Mouse (Mus musculus) heart, adult 11 months (tissue): ENCODE results near the gene Prr5.
A peak's percentile ranks its signal among the peaks of the same experiment; 100 is the strongest.

Source experiments
- DNase-seq: peaks from one replicate; pipeline ENCODE4 v3.0.0; 2022

Gene Prr5

GRCm38 (mm10) chr15:84658655-84659054 lies 10.8 kb upstream of the Prr5 start:
- DNase-seq = no peak

- no peak for DNase-seq
Observed at GRCm38 (mm10) chr15:84659856-84660255, 9.6 kb upstream of the Prr5 start.

- DNase-seq = no peak
Observed at GRCm38 (mm10) chr15:84661274-84661673, 8.1 kb upstream of the Prr5 start.

DNA sequence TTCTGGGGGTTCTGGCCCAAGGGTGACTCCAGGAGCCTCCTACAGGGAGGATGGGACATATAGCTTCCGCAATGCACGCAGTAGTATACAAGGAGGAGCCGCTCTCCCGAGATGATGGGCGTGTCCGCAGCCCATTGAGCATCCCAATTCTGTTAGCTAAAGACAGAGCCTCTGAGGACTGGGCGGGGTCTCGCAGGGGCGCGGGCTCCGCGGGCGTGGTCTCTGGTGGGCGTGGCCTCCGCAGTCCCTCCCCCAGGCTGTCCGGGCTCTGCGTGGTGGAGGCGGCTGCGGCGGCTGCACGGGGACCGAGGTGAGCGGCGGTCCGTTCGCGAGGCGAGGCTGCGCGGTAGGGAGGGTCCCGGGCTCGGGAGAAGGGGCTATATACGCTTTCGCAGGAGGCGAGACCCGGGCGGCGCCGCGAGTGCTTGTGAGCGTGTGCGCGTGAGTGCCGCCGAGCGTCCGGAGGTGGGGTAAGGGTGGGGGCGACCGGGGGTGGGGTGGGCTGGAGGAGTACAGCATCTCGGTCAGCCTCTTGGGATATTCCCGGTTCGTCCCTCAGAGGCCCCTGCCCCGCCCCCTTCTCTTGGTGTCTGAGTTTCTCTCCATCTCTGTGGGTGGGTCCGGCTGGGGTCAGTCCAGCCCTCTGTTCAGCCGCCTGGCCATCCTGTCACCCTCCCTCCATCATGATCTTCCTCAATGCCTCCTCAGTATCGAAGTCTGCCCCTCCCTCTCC lies 6.3 kb upstream of the Prr5 start:
- peak; percentile 97 for DNase-seq

DNA sequence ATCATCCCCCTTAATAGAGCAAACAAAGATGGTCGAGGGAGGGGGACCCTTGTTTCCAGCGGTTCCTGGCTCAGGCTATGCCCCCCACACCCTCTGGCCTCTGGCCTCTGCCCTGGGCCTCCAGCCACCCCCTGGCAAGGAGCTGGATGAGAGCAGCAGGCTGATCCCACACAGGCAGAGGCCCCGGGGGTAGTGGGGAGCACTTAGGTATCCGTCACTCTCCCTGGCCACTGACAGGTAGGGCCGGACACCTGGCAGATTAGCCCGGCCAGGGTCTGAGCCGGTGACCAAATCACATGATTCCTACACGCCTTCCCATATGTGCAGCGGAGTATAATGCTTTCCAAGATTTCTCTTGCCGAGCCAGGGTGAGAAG lies 5.7 kb upstream of the Prr5 start:
- peak; percentile 93 for DNase-seq

DNA sequence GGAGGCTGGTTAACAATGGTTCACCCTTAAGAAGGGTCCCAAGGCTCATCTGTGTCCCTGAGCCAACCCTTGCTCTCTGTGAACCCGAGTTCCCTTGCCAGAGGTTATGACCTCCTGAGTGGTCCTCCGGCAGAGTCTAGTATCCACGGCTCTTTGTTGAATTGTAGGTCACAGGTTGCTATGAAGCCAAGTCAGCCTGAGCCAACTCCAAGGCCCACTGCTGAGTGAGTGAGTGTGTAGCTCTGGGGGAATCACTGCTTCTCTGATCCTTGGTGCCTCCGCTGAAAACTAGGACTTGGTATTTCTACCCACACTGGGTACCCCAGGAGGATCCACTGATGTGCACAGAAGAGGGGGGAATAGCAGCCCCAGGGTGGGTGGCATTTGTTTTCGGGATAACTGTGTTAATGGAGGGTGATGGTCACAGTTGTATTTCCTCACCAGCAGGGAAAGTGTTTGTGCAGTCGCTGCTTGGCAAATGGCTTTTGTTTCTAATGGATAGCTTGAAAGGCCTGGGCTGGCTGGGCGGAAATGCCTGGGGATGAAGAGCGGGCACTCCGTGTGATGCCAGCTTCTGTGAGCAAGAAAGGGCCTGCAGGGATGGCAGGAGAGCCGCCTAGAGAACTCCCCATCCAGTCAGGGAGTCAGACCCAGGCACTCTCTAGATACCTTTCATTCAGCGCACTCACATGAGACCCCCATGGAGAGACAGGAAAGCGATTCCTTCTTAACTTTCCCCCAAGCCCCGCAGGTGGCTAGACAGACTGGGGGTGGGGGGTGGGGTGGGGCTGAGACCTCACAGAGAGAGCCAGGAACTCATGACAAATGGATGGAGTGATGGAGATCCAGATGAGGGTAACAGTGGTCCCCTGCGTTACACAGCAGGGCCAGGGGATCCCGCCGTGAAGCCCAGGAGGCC lies 4.6 kb upstream of the Prr5 start:
- DNase-seq = no peak

GRCm38 (mm10) chr15:84665662-84666061 lies 3.8 kb upstream of the Prr5 start:
- DNase-seq = no peak

- no peak for DNase-seq
Observed at GRCm38 (mm10) chr15:84666065-84666464, 3.4 kb upstream of the Prr5 start.

DNA sequence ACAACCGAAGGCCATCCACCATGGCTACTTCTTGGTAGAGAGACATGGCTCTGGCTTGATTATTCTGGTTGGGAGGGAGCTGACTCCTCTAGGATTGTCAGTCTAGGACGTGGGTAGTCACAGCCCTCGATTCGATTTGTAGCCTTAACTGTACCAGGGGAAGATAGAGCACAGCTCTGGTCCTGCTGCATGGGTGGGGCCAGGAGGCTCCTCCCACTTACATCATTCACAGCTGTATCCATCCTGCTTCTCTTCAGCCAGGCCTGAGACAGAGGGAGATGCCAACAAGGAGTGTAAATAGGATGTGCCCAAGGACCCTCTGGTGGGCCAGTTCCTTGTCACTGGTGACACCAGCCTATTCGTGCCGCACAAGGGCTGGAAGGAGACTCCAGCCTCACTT lies 1.8 kb upstream of the Prr5 start:
- DNase-seq = peak; percentile 94

DNA sequence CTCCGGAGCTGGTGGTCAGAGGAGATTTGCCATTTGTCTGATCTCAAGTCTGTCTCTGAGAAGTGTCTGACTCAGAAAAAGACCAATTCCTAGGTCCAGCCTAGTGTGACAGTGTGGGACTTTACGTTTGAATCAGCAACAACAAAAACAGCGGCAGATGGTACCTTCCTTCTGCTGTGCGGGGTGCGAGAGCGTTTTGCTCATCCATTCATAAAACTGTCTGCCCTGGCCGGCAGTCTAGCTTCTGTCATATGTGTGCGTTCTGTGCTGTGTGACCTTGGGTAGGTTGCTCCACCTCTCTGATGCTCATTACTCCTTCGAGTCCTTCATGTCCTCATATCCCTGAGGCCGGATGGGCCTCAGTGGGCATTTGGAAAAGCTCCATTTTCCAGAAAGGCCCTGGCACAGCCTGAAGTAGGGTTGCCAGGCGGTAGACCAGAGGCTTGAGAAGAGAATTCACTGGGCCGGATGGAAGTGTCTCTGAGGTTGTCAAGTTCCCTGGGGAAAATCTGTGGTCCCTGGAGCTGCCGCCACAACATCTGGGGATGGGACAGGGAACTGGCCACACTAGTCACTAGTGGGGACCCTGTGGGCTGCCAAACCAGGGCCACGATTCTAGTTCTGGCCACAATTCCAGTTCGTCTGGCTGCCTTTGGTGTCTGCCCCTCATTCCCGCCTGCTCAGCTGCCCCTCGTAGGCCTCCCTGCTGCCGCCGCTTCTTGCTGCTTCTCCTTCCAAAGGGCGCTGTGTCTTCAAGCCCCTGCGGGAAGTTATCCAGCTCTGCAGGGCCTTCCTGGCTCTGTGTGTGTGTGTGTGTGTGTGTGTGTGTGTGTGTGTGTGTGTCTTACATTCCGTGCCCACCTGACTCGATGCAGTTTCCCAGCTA lies 594 bp downstream of the Prr5 start:
- DNase-seq = no peak

- DNase-seq = no peak
Observed at GRCm38 (mm10) chr15:84670657-84671055, 1.2 kb downstream of the Prr5 start.

GRCm38 (mm10) chr15:84671401-84672307 lies 2.2 kb downstream of the Prr5 start:
- peak; percentile 95 for DNase-seq

DNA sequence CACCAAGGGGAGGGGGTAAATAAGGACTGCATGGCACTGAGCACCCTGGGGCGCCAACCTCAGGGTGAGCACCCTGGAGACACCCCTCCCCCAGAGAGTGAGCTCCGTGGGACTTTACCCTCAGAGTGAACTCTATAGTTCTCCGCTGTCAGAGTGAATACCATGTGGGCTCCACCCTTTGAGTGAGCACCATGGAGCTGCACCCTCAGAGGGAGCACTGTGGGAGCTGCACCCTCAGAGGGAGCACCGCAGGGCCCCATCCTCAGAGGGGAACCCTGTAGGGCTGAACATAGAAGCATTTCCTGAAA lies 2.8 kb downstream of the Prr5 start:
- DNase-seq = no peak

DNA sequence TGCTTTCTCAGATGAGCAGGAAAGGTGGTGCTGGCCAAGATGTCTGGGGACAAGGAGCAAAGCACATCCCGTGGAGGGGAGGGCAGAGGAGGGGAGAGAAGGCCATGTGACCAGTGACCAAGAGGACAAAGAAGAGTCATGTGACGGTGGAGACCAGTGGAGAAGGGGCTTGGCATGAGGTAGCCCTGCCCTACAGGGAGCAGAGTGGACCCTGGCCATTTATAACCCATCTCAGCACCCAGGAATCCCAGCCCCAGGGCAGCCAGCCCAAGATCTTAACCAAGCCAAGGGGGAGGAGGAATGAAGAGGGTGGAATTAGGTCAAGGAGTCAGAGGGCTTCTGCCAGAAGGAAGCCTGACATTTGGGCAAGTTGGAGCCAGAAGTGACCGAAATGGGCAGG lies 3.2 kb downstream of the Prr5 start:
- peak; percentile 94 for DNase-seq

GRCm38 (mm10) chr15:84674329-84675067 lies 5.1 kb downstream of the Prr5 start:
- no peak for DNase-seq

GRCm38 (mm10) chr15:84675317-84675716 lies 5.9 kb downstream of the Prr5 start:
- no peak for DNase-seq

- no peak for DNase-seq
Observed at GRCm38 (mm10) chr15:84677943-84678342, 8.5 kb downstream of the Prr5 start.

DNA sequence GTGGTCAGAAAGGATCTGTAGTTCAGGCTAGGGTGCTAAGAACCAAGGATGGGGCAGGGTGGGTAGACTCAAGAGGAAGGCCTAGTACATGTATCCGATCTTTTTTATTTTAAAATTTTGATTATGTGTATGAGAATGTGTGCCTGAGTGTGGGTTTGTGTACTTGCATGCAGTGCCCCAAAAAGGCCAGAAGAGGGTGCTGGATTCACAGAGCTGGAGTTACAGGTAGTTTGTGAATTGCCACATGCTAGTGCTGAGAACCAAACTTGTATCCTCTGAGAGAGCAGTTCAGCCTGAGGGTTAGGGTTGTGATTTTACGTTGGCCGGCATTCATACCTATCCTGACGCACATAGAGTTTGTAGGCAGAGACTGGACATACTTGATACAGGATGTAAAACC lies 9.7 kb downstream of the Prr5 start:
- no peak for DNase-seq

DNA sequence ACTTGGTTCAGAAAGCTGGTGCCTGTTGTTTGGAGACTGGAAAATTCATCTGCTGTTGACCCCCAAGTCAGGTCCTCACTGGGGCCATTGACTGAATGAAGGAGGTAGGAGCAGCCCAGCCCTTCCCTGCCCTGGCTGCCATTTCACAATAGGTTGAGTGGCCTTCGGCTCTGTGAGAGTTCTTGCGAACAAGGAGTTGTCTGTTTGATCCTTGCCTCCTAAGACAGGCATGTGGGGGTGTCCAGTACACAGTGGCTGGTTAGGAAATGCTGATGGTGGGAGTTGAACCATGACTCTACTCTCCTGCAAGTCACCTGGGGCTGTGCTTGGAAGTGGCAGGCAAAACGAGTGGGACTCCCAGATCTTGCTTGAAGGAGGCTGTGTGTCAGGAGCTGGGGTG lies 10.4 kb downstream of the Prr5 start:
- DNase-seq = no peak

- DNase-seq = peak; percentile 99
Observed at GRCm38 (mm10) chr15:84680545-84681454, 11.4 kb downstream of the Prr5 start.
